Comparison of ENCODE assay signal across 16 mouse cellular contexts in the genomic region with DNA sequence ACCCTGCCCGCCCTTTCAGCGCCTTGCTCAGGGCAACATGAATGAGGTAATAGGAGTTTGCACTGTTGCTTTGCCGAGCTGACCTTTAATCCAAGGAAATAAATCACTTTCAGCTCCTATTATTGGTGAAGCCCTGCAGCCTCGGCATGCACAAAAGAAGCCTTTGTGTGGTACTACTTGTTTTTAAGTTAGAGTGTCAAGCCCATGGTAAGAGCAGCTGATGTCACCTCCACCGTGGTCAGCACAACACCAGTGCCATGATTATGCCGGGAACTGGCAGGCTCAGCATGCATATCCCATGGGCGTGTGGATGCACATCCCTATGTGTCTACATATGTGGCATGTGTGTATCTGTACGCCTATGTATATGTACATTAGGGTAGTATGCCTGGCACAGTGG. TPM values are rescaled to one million over a fixed set of nuclear protein-coding genes. Genes with fewer than 3 reads are reported as not detected.
DNase-seq lines count a peak whose midpoint lies in the region; ATAC-seq and TF ChIP-seq lines count a peak whose summit lies in the region.
"Had no signal": no experiment of that assay in that cellular context is flagged by ENCODE, and none has a peak within 500 bp of the region (broad histone marks: within the 10 kb centered on the region; RNA-seq: fewer than 3 reads in every experiment).

No protein-coding gene starts in this region.

- H3K4me2 ChIP-seq in forebrain, embryonic 14.5 days (ENCODE audit: low read length): no peak overlapping the region
- no peak overlapping the region for H3K4me2 ChIP-seq in forebrain, embryonic 11.5 days (ENCODE audit: low read depth, low read length, severe bottlenecking)
- H3K4me2 ChIP-seq: lung, embryonic 14.5 days had no signal

- no peak overlapping the region for H3K9ac ChIP-seq in forebrain, embryonic 14.5 days (ENCODE audit: low read length)
- H3K9ac ChIP-seq in forebrain, embryonic 11.5 days (ENCODE audit: low read length): no peak overlapping the region
- H3K9ac ChIP-seq: lung, embryonic 14.5 days had no signal

- H3K27ac ChIP-seq in forebrain, embryonic 14.5 days (ENCODE audit: low read depth, low read length): peak overlapping the region; percentile 22; the same call in 1 of the 2 replicates
- H3K27ac ChIP-seq in forebrain, embryonic 11.5 days (ENCODE audit: low read depth, low read length): no peak overlapping the region
- H3K27ac ChIP-seq in cortical plate, adult 2 months (ENCODE audit: insufficient read depth, low read length): peak overlapping the region; percentile 51; the same call in 1 of the 2 replicates
- peak overlapping the region; percentile 80 for H3K27ac ChIP-seq in limb, embryonic 10.5 days

- no peak for DNase-seq in forebrain, embryonic 14.5 days (ENCODE audit: low spot score)
- DNase-seq in forebrain, embryonic 11.5 days (ENCODE audit: low spot score): no peak
- DNase-seq in fibroblast of lung, adult 2 months (ENCODE audit: low read depth): peak; percentile 46
- peak; percentile 53 for DNase-seq in limb, embryonic 10.5 days (ENCODE audit: low spot score)
- DNase-seq in gastrocnemius, postnatal 14 days: no peak
- no peak for DNase-seq in layer of hippocampus, adult 9-11 months
- DNase-seq: adrenal gland, adult 8-10 months; B cell, adult 2 months; cerebellum, adult 9-10 months; gastrocnemius, postnatal 25 days; kidney, postnatal 25 days; lung, embryonic 14.5 days had no signal

- no peak for ATAC-seq in forebrain, embryonic 14.5 days
- no peak for ATAC-seq in forebrain, embryonic 11.5 days (replicated peaks; ENCODE audit: low FRiP score)
- ATAC-seq in erythroblast, adult 5-6 weeks (replicated peaks; ENCODE audit: low FRiP score, poor library complexity, severe bottlenecking): no peak
- ATAC-seq: inflammation-experienced regulatory T-cells, adult 6 months had no signal

- peaks cover 2% of the 10 kb centered on the region; the same call in 1 of the 2 replicates for H3K36me3 ChIP-seq in forebrain, embryonic 14.5 days (ENCODE audit: control insufficient read depth, insufficient read depth, low read length)
- H3K36me3 ChIP-seq in forebrain, embryonic 11.5 days (ENCODE audit: control insufficient read depth, insufficient read depth, low read length): no peaks in the 10 kb centered on the region
- peaks cover 31% of the 10 kb centered on the region for H3K36me3 ChIP-seq in limb, embryonic 10.5 days

- intact Hi-C loops in gastrocnemius, postnatal 14 days (cut with DNase I; ENCODE audit: low total_unique reads): no loop called here

- no peak for TF ChIP-seq POLR2A in cortical plate, adult 2 months (IDR thresholded peaks at IDR 0.05; ENCODE audit: extremely low read depth, insufficient read depth, low read length)

- H3K4me1 ChIP-seq in forebrain, embryonic 14.5 days (ENCODE audit: control insufficient read depth, insufficient read depth, low read length): peaks cover 15% of the 10 kb centered on the region
- peaks cover 5% of the 10 kb centered on the region; the same call in 1 of the 2 replicates for H3K4me1 ChIP-seq in forebrain, embryonic 11.5 days (replicated peaks; ENCODE audit: control insufficient read depth, insufficient read depth, low read length)
- peaks cover 14% of the 10 kb centered on the region for H3K4me1 ChIP-seq in cortical plate, adult 2 months (ENCODE audit: control insufficient read depth, insufficient read depth, low read length)
- H3K4me1 ChIP-seq in limb, embryonic 10.5 days: peaks cover 58% of the 10 kb centered on the region

- H3K4me3 ChIP-seq in forebrain, embryonic 14.5 days (ENCODE audit: low read depth, low read length): no peak overlapping the region
- no peak overlapping the region for H3K4me3 ChIP-seq in forebrain, embryonic 11.5 days (ENCODE audit: low read depth, low read length)
- no peak overlapping the region for H3K4me3 ChIP-seq in cortical plate, adult 2 months (ENCODE audit: insufficient read depth, low read length)
- no peak overlapping the region for H3K4me3 ChIP-seq in limb, embryonic 10.5 days
- H3K4me3 ChIP-seq: erythroblast, embryonic 14.5 days had no signal

- H3K9me3 ChIP-seq in forebrain, embryonic 14.5 days (replicated peaks; ENCODE audit: control insufficient read depth, low read length): no peaks in the 10 kb centered on the region
- H3K9me3 ChIP-seq in forebrain, embryonic 11.5 days (ENCODE audit: control insufficient read depth, low read length): no peaks in the 10 kb centered on the region
- no peaks in the 10 kb centered on the region for H3K9me3 ChIP-seq in limb, embryonic 10.5 days (replicated peaks)

- WGBS in forebrain, embryonic 14.5 days: 47% methylated on average over 8 of the region's 8 CpGs
- 49% methylated on average over 8 of the region's 8 CpGs for WGBS in forebrain, embryonic 11.5 days
- WGBS in limb, embryonic 10.5 days: 39% methylated on average over 8 of the region's 8 CpGs

- no peak for TF ChIP-seq CTCF in cortical plate, adult 2 months (IDR thresholded peaks at IDR 0.05; ENCODE audit: extremely low read depth, insufficient read depth, low read length)

- no peaks in the 10 kb centered on the region for H3K27me3 ChIP-seq in forebrain, embryonic 14.5 days (replicated peaks; ENCODE audit: control insufficient read depth, insufficient read depth, low read length)
- no peaks in the 10 kb centered on the region for H3K27me3 ChIP-seq in forebrain, embryonic 11.5 days (ENCODE audit: control insufficient read depth, insufficient read depth, low read length)
- peaks cover 5% of the 10 kb centered on the region; the same call in 1 of the 2 replicates for H3K27me3 ChIP-seq in limb, embryonic 10.5 days (ENCODE audit: low read depth, poor library complexity, severe bottlenecking)

RNA-seq across cellular contexts. Expression of gene Lmf1, which starts 56.5 kb away (rescaled TPM):
- 18.8 and 19.1 TPM in 2 replicates for polyA plus RNA-seq in forebrain, embryonic 14.5 days (2014; fragmentation: Nextera tagmentation; extraction: Ambion mirVana)
- polyA plus RNA-seq in forebrain, embryonic 11.5 days (2014; fragmentation: Nextera tagmentation; extraction: Ambion mirVana): 18.3 and 20.7 TPM in 2 replicates
- polyA plus RNA-seq in cortical plate, adult 2 months (2012; rRNA removed): 17.2 and 17.9 TPM in 2 replicates
- 28.9 and 29.0 TPM in 2 replicates for polyA plus RNA-seq in limb, embryonic 10.5 days (2016; fragmentation: Nextera tagmentation; extraction: Ambion mirVana)
- 10 to 100 TPM; 13.1 to 13.8 TPM for total RNA-seq in gastrocnemius, postnatal 14 days (2021)
- total RNA-seq in erythroblast, adult 5-6 weeks (2015; ENCODE audit: low replicate concordance): 2.7 and 7.1 TPM in 2 replicates
- total RNA-seq in erythroblast, adult 5-6 weeks (2017; ENCODE audit: low replicate concordance): 1.5 and 1.8 TPM in 2 replicates

Comparison
In these comparisons a context has a peak if more than half of its experiments do, and no peak if none do; other contexts are left out.
1. DNase-seq: peak in fibroblast of lung, adult 2 months (single experiment) and limb, embryonic 10.5 days (single experiment); none in forebrain, embryonic 14.5 days (single experiment), forebrain, embryonic 11.5 days (single experiment), gastrocnemius, postnatal 14 days (single experiment) and layer of hippocampus, adult 9-11 months (single experiment).